Comparison of ENCODE assay signal across 27 mouse cellular contexts in genomic region chr6:37030402-37030801, GRCm38 (mm10).
A peak's percentile ranks its signal among the peaks of the same experiment; 100 is the strongest.
DNase-seq lines count a peak whose midpoint lies in the region; ATAC-seq and TF ChIP-seq lines count a peak whose summit lies in the region.
"Had no signal": no experiment of that assay in that cellular context is flagged by ENCODE, and none has a peak within 500 bp of the region (broad histone marks: within the 10 kb centered on the region; RNA-seq: fewer than 3 reads in every experiment).

No protein-coding gene starts in this region.

- H3K9ac ChIP-seq in hindbrain, postnatal 0 days (replicated peaks; ENCODE audit: low read length) = no peak overlapping the region
- no peak overlapping the region for H3K9ac ChIP-seq in lung, embryonic 16.5 days (ENCODE audit: low read length)
- no peak overlapping the region for H3K9ac ChIP-seq in embryonic facial prominence, embryonic 15.5 days
- H3K9ac ChIP-seq in stomach, embryonic 16.5 days (ENCODE audit: low read length) = no peak overlapping the region
- H3K9ac ChIP-seq: forebrain, postnatal 0 days; limb, embryonic 12.5 days; midbrain, embryonic 13.5 days; neural tube, embryonic 15.5 days had no signal

- no peak for ATAC-seq in hindbrain, postnatal 0 days
- ATAC-seq in lung, embryonic 16.5 days (ENCODE audit: low read depth) = no peak
- ATAC-seq in embryonic facial prominence, embryonic 15.5 days (ENCODE audit: insufficient number of reproducible peaks, low FRiP score, low TSS enrichment, low read depth) = no peak
- no peak for ATAC-seq in stomach, embryonic 16.5 days (ENCODE audit: insufficient read depth, low FRiP score)
- ATAC-seq: forebrain, postnatal 0 days; hindbrain, embryonic 16.5 days; intestine, postnatal 0 days; midbrain, embryonic 13.5 days had no signal

- H3K9me3 ChIP-seq in hindbrain, postnatal 0 days (ENCODE audit: low read length) = no peaks in the 10 kb centered on the region
- H3K9me3 ChIP-seq in hindbrain, embryonic 10.5 days = no peaks in the 10 kb centered on the region
- no peaks in the 10 kb centered on the region for H3K9me3 ChIP-seq in lung, embryonic 16.5 days (ENCODE audit: control insufficient read depth, low read length)
- H3K9me3 ChIP-seq in embryonic facial prominence, embryonic 15.5 days (replicated peaks) = no peaks in the 10 kb centered on the region
- no peaks in the 10 kb centered on the region for H3K9me3 ChIP-seq in stomach, embryonic 16.5 days (replicated peaks; ENCODE audit: control insufficient read depth, low read length)
- H3K9me3 ChIP-seq: limb, embryonic 12.5 days; midbrain, embryonic 13.5 days; neural tube, embryonic 15.5 days had no signal

- DNase-seq in hindbrain, postnatal 0 days (ENCODE audit: low spot score) = peak; percentile 12
- no peak for DNase-seq in hindbrain, embryonic 10.5 days (ENCODE audit: low spot score)
- no peak for DNase-seq in lung, adult 18-20 months
- no peak for DNase-seq in frontal cortex, postnatal 14 days (ENCODE audit: low spot score in 2 of 2)
- DNase-seq: adrenal gland, postnatal 10 days; B cell, adult 2 months; cerebellum, adult 8-10 months; cerebellum, postnatal 25 days; forebrain, postnatal 0 days; gastrocnemius, postnatal 10 days; kidney, postnatal 14 days; layer of hippocampus, adult 9-11 months; retina, postnatal 1 day; right cerebral cortex, postnatal 14 days; thymus, adult 2 months; thymus, postnatal 4 days had no signal

- H3K27ac ChIP-seq in hindbrain, postnatal 0 days = no peak overlapping the region
- no peak overlapping the region for H3K27ac ChIP-seq in hindbrain, embryonic 10.5 days
- H3K27ac ChIP-seq in lung, embryonic 16.5 days (ENCODE audit: low read length) = peak overlapping the region; percentile 76; the same call in 1 of the 2 replicates
- peak overlapping the region; percentile 65; the same call in 1 of the 2 replicates for H3K27ac ChIP-seq in embryonic facial prominence, embryonic 15.5 days (replicated peaks)
- H3K27ac ChIP-seq in stomach, embryonic 16.5 days (ENCODE audit: low read length) = peak overlapping the region; percentile 87; the same call in 1 of the 2 replicates
- H3K27ac ChIP-seq: limb, embryonic 12.5 days; macrophage; midbrain, embryonic 13.5 days; neural tube, embryonic 15.5 days had no signal

- WGBS in hindbrain, postnatal 0 days = 80% methylated on average over 2 of the region's 2 CpGs
- WGBS in hindbrain, embryonic 10.5 days = 90% methylated on average over 2 of the region's 2 CpGs
- WGBS in lung, embryonic 16.5 days = 61% methylated on average over 2 of the region's 2 CpGs
- 59% methylated on average over 2 of the region's 2 CpGs for WGBS in embryonic facial prominence, embryonic 15.5 days
- 56% methylated on average over 2 of the region's 2 CpGs for WGBS in stomach, embryonic 16.5 days

- no peaks in the 10 kb centered on the region for H3K4me1 ChIP-seq in hindbrain, postnatal 0 days (ENCODE audit: insufficient read depth, low read length)
- H3K4me1 ChIP-seq in hindbrain, embryonic 10.5 days (replicated peaks) = no peaks in the 10 kb centered on the region
- peaks cover 8% of the 10 kb centered on the region for H3K4me1 ChIP-seq in lung, embryonic 16.5 days (replicated peaks; ENCODE audit: control insufficient read depth, insufficient read depth, low read length)
- peaks cover 7% of the 10 kb centered on the region; the same call in 1 of the 2 replicates for H3K4me1 ChIP-seq in embryonic facial prominence, embryonic 15.5 days
- H3K4me1 ChIP-seq in stomach, embryonic 16.5 days (ENCODE audit: control insufficient read depth, insufficient read depth, low read length) = peaks cover 19% of the 10 kb centered on the region
- H3K4me1 ChIP-seq: limb, embryonic 12.5 days had no signal

- TF ChIP-seq CTCF in hindbrain, postnatal 0 days (IDR thresholded peaks at IDR 0.05; ENCODE audit: low read depth) = no peak

- H3K36me3 ChIP-seq in hindbrain, postnatal 0 days (ENCODE audit: insufficient read depth, low read length) = peaks cover 8% of the 10 kb centered on the region; the same call in 1 of the 2 replicates
- H3K36me3 ChIP-seq in hindbrain, embryonic 10.5 days = no peaks in the 10 kb centered on the region
- H3K36me3 ChIP-seq in lung, embryonic 16.5 days (ENCODE audit: control insufficient read depth, insufficient read depth, low read length) = no peaks in the 10 kb centered on the region
- H3K36me3 ChIP-seq in embryonic facial prominence, embryonic 15.5 days = no peaks in the 10 kb centered on the region
- no peaks in the 10 kb centered on the region for H3K36me3 ChIP-seq in stomach, embryonic 16.5 days (ENCODE audit: control insufficient read depth, insufficient read depth, low read length)
- H3K36me3 ChIP-seq: limb, embryonic 12.5 days had no signal

- H3K4me2 ChIP-seq in hindbrain, postnatal 0 days (ENCODE audit: low read depth, low read length) = no peak overlapping the region
- H3K4me2 ChIP-seq in lung, embryonic 16.5 days (ENCODE audit: low read depth, low read length) = no peak overlapping the region
- H3K4me2 ChIP-seq in embryonic facial prominence, embryonic 15.5 days (replicated peaks) = no peak overlapping the region
- no peak overlapping the region for H3K4me2 ChIP-seq in stomach, embryonic 16.5 days (ENCODE audit: low read depth, low read length)
- H3K4me2 ChIP-seq: limb, embryonic 12.5 days; liver, embryonic 11.5 days; midbrain, embryonic 13.5 days; neural tube, embryonic 15.5 days had no signal

- no peaks in the 10 kb centered on the region for H3K27me3 ChIP-seq in hindbrain, postnatal 0 days (ENCODE audit: insufficient read depth, low read length)
- H3K27me3 ChIP-seq in hindbrain, embryonic 10.5 days (ENCODE audit: insufficient read depth, poor library complexity, severe bottlenecking) = no peaks in the 10 kb centered on the region
- H3K27me3 ChIP-seq in lung, embryonic 16.5 days (ENCODE audit: control insufficient read depth, insufficient read depth, low read depth, low read length) = no peaks in the 10 kb centered on the region
- no peaks in the 10 kb centered on the region for H3K27me3 ChIP-seq in embryonic facial prominence, embryonic 15.5 days
- no peaks in the 10 kb centered on the region for H3K27me3 ChIP-seq in stomach, embryonic 16.5 days (ENCODE audit: control insufficient read depth, insufficient read depth, low read length)
- H3K27me3 ChIP-seq: limb, embryonic 12.5 days; midbrain, embryonic 13.5 days; neural tube, embryonic 15.5 days had no signal

- no peak overlapping the region for H3K4me3 ChIP-seq in hindbrain, postnatal 0 days (ENCODE audit: low read length)
- no peak overlapping the region for H3K4me3 ChIP-seq in hindbrain, embryonic 10.5 days
- H3K4me3 ChIP-seq in lung, embryonic 16.5 days (ENCODE audit: low read length) = no peak overlapping the region
- no peak overlapping the region for H3K4me3 ChIP-seq in embryonic facial prominence, embryonic 15.5 days (replicated peaks)
- H3K4me3 ChIP-seq in stomach, embryonic 16.5 days (replicated peaks; ENCODE audit: low read length) = no peak overlapping the region
- H3K4me3 ChIP-seq: erythroblast, embryonic 14.5 days; limb, embryonic 12.5 days; midbrain, embryonic 13.5 days; neural tube, embryonic 15.5 days had no signal

Comparison
In these comparisons a context has a peak if more than half of its experiments do, and no peak if none do; other contexts are left out.
1. H3K27ac ChIP-seq: peak in lung, embryonic 16.5 days (single experiment), embryonic facial prominence, embryonic 15.5 days (single experiment) and stomach, embryonic 16.5 days (single experiment); none in hindbrain, postnatal 0 days (single experiment) and hindbrain, embryonic 10.5 days (single experiment).